Mouse (Mus musculus) spleen, embryonic (tissue): Measurements from ENCODE around the gene Nisch.

ENCODE experiments used
- CTCF ChIA-PET: fragments of 350-600 bp; sonication (Branson Sonifier 250); formaldehyde crosslinking; loops from one replicate; lab custom pipeline; 2022; lab: Charles Lee

Gene Nisch

DNA sequence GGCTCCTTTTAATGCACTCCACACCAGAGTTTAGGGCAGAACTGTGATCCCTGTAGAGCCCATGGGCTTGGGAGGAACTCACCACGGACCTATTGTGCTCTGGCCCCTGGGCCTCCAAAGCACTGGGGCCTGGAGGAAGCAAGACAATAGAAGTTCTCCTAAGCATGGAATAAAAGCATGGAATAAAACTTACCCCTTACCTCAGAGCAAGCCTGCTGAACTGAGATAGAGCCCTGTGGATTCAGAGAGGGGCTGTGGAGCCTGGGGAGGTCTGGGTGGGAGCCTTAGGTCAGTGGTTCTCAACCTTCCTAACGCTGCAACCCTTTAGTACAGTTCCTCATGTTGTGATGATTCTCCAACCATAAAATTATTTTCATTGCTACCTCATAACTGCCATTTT lies at the start of gene Nisch:
Gene Nisch (minus strand): TSS at position 101 of the 400 bp plus-strand sequence.
- CTCF ChIA-PET: interaction anchor here (0.5 to 2.4 kb wide), 3 partner anchors 14 to 1242 kb away, joined by 5 to 12 read pairs (median 7); no protein-coding TSS in a partner anchor

DNA sequence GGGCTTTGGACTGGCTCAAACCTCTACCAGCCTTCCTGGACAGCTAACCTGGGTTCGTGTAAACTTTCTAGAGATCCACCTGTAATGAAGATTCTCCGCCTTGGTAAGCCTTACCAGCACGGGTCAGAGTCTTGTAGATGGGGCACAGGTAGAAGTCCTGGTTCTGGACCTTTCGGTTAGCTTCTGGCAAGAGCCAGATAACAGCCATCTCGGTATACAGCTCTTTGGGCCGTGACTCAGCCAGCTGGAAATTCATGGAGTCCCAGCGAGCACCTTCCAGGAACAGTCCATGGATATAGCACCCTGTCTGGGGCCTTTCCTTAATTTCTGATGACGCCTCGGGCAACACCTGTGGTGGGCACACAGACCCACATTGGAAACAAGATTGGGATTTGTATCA lies 44.2 kb upstream of the Nisch start:
- CTCF ChIA-PET: no interaction called here

DNA sequence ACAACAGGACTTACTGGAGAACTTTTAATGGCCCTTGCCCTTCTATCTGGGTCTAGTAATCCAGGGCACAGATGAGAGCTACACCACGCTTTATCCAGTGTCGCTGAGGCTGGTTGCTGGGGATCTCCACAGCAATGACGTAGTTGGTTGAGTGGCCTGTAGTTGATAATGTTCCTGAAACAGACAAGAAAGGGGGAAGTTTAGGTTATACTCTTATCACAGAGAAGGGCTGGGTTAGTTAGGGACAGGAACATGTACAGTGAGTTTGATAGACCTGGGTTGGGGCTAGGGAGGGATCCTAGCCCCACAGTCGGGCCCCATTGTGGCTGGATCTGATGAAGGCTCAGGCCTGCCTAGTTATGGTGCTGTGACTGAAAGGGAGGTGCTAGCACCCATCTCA lies 43.6 kb upstream of the Nisch start:
- CTCF ChIA-PET: no interaction called here

DNA sequence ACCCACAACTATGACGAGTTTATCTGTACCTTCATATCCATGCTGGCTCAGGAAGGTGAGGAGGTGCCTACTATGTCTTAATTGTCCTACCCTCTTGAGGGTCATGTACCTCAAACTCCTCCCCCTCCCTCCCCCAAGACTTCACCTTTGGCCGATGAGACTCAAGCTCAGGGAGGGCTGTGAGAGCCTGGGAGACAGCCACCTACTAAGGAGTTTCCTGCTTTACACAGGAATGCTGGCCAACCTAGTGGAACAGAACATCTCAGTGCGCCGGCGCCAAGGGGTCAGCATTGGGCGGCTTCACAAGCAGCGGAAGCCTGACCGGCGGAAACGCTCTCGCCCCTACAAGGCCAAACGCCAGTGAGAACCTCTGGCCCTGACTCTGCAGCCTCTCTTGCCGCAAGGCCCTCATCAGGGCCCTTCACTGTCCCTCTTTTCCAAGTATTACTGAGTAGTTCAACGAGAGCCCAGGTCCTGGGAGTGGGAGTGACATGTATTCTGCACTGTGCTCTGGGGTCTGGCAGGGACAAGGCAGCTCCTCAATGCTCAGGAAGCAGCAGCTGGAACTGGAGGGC lies 41.8 kb upstream of the Nisch start:
- CTCF ChIA-PET: no interaction called here

DNA sequence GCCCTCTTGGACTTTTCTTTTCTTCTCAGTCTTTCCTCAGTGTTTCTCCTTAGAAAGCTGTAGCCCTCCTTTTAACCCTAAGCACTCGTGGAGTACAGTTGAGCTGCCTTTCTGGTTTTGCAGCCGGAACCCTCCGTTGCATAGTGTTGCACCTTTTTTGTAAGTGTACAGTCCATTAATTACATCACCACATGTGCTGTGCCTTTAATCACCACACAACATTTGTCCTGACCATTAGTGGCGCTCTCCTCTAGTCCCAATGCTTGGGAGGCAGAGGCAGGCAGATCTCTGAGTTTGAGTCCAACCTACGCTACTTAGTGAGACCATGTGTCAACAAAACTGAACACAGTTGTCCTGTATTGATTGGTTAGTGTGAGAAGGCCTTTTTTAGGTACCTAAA lies 35.3 kb upstream of the Nisch start:
- CTCF ChIA-PET: interaction anchor here (0.6 kb wide), 1 partner anchor 229 kb away, joined by 5 read pairs; no protein-coding TSS in a partner anchor

DNA sequence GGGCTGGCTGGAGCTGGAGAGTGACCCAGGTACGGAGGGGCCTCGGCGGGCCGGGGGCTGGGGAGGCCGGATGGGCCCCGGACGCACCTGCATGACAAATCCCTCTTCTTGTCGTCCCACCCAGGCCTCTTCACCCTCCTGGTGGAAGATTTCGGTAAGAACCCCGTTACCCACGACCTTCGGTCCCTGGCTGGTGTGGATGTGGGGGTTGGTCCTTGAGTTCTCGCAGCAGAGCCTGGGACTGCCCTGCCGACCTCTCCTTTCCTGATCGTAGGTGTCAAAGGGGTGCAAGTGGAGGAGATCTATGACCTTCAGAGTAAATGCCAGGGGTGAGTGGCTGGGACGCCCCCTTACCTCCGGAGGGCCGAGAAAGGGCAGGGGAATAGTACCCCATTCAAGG lies 34.9 kb upstream of the Nisch start:
- CTCF ChIA-PET: no interaction called here

DNA sequence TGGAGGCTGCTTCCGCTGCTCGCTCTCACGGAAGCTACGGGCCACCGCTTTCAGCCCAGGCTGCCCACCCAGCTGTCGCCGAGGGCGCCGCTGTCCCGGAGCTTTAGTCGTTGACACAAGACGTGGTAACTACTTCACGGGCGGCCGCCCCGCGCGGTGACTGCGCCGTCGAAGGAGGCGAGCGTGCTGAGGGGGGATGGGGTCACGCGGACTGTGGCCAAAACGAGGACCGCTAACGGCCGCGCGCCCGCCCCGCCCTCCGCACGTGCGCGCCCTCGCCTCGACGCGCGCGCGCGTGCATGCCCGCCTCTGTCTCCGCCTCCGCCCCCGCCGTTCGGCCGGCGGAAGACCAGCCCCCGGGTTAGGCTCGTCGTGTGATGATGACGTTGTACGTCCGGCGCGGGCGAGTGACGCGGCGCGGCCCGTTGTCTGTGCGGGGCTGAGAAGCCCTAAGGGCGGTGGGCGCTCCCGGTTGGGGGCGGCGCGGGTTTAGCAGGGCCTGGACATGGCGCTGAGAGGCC lies 34.4 kb upstream of the Nisch start, which contains the start of the genes Phf7 and Bap1:
Gene Phf7 (minus strand): TSS at position 234 of the 521 bp plus-strand sequence.
Gene Bap1 (plus strand): TSS at position 367 of the 521 bp plus-strand sequence.
- CTCF ChIA-PET: interaction anchor here (0.5 kb wide), 1 partner anchor 77 kb away, joined by 5 read pairs; no protein-coding TSS in a partner anchor

DNA sequence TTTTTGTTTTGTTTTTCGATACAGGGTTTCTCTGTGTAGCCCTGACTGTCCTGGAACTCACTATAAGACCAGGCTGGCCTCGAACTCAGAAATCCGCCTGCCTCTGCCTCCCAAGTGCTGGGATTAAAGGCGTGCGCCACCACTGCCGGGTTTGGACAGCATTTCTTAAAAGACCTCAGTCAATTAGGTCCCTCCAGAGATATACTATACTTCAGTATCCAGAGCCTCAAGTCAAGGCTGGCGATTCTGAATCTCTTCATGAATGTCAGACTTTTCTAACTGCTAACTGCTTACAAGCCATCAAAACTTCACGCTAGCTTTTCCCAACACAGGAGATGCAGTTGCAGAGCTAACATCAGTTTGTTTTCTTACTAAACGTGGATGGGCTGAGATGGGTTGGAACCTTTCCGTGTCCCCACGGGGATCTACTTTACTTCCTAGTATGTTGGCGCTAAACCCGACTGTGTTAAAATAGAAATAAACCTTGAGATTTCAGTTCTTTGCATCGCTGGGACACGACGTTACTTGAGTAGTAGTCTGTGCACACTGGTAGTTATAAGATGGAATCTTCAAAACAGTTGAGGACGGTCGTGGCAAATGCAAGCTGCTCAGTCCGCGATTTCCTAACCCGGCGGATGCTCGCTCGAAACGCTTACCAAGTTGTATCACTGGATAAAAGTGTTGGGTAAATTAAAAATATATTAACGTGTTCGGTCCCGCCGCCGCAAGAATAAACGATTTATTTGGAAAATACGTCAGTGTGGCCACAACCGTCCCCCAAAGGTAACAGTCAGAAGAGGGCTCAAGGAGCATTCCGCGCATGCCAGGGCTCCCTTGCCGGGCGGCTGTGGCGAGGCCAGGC lies 33.7 kb upstream of the Nisch start:
- CTCF ChIA-PET: interaction anchor here (0.5 kb wide), 1 partner anchor 78 kb away, joined by 5 read pairs; no protein-coding TSS in a partner anchor

DNA sequence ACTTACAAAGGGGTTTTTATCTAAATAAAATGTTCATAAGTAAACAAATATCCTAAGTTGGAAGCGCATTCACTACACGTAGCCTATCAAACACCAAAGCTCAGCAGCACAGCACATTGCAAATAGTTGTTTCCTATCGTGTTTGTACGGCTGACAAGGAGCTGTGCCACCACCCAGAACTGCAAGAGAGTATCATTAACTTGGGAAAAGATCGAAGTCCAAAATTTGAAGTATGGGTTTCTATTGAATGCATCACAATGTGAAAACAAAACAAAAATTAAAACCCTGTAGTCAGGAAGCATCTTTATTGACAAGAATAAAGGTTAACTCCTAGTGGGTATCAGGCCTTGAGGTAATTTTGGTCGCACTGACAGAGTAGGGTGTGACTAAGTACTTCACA lies 31.6 kb upstream of the Nisch start:
- CTCF ChIA-PET: no interaction called here

DNA sequence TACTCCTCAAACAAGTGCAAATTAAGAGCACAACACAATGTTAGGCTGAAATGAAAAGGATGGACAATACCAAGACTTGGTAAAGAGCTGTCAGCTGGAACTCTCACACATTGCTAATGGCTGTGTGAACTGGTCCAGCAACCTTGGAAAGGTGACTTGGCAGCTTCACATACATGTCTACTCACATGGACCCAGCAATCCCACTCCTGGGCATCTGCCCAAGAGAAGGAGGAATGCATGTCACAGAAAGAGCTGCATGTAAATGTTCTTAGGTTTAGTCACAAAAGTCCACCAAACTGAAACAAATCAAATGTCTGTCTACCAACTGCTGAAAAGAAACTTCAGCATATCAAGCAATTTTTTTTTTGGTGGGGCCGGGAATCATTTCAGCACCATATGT lies 29.2 kb upstream of the Nisch start:
- CTCF ChIA-PET: no interaction called here

DNA sequence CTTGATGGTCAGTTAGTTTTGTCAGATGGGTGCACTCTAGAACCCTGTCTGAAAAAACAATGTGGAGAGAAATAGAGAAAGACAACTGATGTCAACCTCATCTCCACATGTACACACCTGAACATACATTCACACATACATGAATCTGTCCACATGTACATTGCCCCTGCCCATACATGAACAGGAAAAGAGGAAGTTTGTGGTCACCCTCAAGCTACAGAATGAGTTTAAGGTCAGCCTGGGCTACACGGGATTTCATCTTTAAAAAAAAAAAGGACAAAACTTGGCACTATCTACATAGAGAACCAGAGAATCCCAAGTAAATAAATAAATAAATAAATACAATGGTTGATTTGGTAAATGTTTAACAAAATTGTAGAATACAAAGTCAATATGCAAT lies 28.0 kb upstream of the Nisch start:
- CTCF ChIA-PET: no interaction called here

DNA sequence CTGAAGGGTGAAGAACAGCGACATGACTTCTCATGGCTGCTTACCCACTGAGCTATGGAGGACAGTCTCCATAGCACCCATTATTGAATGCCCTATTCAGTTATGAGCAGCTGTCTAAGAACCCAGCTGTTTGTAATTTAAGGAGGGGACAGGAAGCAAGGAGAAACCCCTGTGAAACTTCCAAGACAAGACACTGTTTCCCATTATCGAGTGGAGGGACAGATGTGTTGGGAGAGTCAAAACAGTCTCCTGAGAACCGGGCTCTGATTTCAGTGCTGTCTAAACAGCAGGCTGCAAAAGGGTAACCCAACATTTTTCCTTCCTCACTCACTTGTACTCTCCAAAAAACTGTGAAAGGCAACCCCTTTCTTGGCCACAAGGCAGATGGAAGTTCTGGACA lies 23.8 kb upstream of the Nisch start:
- CTCF ChIA-PET: no interaction called here

DNA sequence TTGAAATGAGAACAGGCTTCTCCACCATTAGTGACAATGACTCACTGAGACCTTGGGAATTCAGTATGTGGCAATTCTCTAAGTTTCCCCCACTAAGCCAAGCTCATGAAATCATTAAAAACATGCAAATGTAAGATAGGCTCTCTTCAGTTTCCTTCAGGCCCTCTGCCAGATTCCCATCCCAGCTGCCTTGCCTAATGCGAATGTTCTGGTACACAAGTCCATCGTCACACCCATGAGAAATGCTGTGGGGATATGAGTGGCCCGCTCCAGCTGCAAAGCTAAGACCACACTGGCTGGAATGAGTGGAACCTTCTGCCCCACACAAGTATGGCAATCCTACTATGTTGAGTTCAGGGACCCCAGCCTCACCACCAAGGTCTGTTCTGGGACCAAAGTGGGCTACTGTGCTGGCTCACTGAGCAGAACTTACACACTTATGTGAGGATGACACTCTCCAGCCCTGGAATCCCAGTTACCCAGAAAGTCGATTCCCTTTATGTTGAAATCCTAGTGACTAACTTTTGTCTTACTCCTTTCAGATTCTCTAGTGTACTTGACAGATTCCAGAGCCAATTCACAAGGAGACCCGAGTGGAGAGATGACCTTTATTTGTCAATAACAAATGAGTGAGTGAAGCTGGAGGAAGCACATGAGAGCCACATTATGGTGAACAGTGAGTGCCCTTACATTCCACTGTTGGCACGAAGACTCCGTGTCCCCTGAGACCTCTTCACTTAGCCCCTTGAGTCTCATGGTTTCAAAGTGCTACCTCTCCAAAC lies 20.5 kb upstream of the Nisch start:
- CTCF ChIA-PET: no interaction called here

DNA sequence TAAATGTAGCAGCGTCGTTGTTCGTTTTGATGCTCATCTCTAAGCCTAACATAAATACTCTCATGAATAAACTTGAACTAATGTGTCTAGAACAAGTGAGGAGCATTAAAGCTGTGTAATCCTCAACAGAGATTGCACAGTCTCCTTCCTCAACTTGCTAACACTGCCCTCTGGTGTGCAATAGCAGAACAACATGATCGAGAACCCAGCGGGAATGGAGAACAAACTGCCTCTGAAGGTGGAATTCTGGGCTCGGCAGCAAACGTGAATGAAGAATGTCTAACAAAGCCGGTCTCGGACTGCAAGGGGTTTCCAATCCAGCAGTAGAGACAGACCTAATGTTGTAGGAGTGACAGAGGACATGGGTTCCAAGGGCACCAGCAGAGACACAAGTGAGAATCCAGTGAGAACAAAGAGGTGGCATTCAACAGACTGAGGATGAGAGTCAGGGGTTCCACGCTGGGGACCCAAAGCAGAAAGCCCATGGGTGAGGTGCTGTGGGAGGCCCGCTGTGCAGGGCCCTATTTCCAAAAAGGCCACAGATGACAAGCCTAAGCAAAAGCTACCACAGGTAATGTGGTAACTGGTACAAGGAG lies 17.3 kb upstream of the Nisch start:
- CTCF ChIA-PET: interaction anchor here (1.4 kb wide), 1 partner anchor 21 kb away, joined by 4 read pairs; no protein-coding TSS in a partner anchor

DNA sequence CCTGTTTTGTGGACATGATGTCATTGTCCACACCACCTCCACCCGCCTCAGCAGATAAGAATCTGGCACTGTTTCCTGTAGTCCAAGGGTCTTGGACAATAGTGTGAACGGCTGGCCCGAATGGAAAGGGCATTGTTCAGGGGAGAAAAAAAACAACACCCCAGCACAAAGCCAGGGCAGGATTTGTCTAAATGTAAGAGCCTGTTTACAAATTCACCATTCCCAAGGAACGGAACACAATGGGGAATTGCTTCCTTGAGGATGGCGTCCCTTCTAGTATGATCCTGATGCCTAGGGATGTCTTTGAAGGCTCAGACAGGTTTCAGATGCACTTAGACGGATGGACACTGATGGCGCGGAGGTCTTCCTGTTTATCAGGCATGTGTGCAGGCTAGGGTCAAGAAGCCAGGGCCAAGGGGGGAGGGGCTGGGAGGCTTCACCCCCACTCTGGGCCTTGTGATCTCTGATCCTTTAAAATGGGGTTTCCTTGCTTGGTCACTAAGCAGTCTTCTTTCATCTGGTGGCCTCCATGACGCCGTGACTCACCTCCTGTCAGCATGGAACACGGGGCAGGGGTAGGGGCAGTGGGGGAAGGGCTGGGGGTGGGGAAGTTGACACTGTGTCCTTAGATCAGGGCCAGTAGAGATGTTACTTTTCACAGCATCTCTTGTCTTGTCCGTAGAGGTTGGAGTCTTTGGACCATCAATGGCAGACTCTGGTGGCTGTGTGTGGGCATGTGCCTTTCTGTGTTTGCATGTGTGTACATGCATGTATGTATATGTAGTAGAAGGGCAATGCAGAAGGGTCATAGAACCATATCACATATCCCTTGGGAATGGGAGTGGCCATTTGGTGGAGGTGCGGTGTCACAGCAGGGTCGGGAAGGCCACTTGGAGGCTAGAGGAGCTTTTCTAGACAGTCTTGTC lies 16.6 kb upstream of the Nisch start:
- CTCF ChIA-PET: interaction anchor here (0.6 kb wide), 1 partner anchor 26 kb away, joined by 3 read pairs; no protein-coding TSS in a partner anchor

DNA sequence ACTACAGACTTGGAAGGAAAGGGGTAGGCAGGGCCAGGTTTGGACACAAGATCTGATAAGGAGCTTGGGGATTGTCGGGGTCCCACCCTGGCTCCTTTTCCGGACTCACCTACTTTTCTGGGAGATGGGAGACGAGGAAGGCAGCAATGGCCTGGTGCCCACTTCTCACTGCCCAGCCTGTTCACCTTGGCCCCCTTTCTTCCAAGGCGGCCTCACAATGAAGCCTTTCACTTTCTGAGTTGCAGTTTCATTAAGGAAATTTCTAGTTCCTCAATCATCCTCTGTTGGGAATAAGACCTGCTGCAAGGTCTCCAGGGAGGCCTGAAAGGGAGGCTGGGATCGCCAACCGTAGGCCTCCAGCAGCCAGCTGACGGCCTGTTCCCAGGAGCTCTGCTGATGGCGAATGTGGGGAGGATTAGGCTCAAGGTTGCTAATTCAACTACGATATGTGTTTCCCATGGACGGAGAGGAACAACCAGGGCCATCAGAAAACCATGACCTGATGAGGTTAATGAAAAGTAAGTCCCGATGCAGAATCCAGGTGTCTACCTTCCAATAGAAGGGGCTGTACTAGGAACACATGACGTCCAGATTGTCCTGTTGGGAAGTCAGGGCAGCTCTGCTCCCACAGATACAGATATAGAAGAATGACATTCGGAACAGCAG lies 15.8 kb upstream of the Nisch start:
- CTCF ChIA-PET: interaction anchor here (0.6 kb wide), 2 partner anchors 17 to 27 kb away, joined by 3 read pairs; no protein-coding TSS in a partner anchor

DNA sequence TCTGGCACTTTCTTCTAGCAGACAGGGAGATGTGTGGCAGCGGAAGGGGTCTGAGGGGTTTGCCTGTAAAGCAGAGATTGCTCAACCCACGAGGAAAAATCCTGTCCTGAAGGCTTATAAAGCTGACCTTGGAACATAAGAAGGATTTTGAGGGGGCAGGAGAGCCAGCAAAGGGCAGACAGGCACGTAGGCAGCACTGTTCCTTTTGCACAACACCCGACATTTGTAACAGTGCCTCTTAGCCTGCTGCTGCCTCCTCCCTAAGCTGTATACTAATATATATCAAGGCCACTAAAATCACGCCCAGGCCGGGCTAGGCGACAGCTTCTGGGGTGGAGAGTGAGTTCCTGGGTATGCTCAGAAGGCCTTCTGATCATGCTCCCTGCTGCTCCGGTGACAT lies 13.7 kb upstream of the Nisch start:
- CTCF ChIA-PET: interaction anchor here (0.6 to 2.3 kb wide), 2 partner anchors 12 to 17 kb away, joined by 3 to 12 read pairs; partner anchors contain the start of gene Sema3g

DNA sequence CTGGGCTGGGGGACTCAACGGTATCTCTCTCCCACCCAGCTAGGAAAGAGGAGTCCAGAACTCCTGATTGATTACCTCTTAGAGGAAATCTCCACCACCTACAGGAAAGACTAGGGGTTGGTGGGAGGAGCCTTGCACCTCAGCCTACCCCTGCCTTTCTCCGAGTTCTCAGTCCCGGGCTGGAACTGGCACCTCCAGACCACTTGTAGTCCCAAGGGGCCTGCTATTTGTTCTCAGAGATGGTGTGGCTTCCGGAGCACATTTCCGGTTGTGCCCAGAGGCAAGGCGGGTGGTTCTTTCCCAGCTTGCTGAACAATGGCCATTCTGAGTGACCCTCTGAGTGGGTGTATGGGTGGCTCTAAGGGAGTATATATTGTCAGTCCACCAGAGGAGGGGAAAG lies 11.5 kb upstream of the Nisch start:
- CTCF ChIA-PET: no interaction called here

DNA sequence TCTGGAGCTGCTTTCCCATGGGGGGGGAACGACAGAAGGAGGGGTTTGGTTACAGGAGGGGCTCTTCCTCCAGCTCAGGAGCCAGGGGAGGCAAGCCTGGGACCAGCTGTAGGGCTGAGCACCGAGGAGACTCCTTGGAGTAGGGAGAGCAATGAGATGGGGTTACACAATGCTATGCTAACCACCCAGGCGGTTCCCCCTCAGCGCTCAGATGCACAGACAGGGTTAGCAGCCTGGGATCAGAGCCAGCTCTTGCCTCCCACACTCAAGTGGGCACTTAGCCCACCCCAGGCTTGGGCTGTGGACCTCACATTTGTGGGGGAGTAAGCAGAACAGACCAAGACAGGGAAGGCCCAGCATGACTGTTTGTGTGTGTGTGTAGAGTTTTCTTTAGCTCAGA lies 10.2 kb upstream of the Nisch start:
- CTCF ChIA-PET: no interaction called here
